Mouse (Mus musculus) heart, adult 11 months (tissue): Measurements from ENCODE around the gene Elmo1.
A peak's percentile ranks its signal among the peaks of the same experiment; 100 is the strongest.

Source experiments
- DNase-seq: peaks from one replicate; pipeline ENCODE4 v3.0.0; 2022

The Elmo1 gene

GRCm38 (mm10) chr13:20283891-20284290, 193.5 kb downstream of the Elmo1 start:
- peak; percentile 57 for DNase-seq

- DNase-seq, result peak; percentile 89
Observed at GRCm38 (mm10) chr13:20286680-20287079, 196.3 kb downstream of the Elmo1 start.

- DNase-seq, result peak; percentile 99
Observed at GRCm38 (mm10) chr13:20288393-20288792, 198.0 kb downstream of the Elmo1 start.

- peak; percentile 98 for DNase-seq
Observed at GRCm38 (mm10) chr13:20290412-20290811, 200.0 kb downstream of the Elmo1 start.

- peak; percentile 95 for DNase-seq
Observed at GRCm38 (mm10) chr13:20292348-20292747, 202.0 kb downstream of the Elmo1 start.

GRCm38 (mm10) chr13:20295278-20295970, 205.0 kb downstream of the Elmo1 start:
- no peak for DNase-seq

GRCm38 (mm10) chr13:20297841-20298240, 207.4 kb downstream of the Elmo1 start:
- DNase-seq, result no peak

GRCm38 (mm10) chr13:20299424-20299823, 209.0 kb downstream of the Elmo1 start:
- no peak for DNase-seq

- DNase-seq, result no peak
Observed at GRCm38 (mm10) chr13:20300052-20300564, 209.7 kb downstream of the Elmo1 start.

- DNase-seq, result no peak
Observed at GRCm38 (mm10) chr13:20300626-20301025, 210.2 kb downstream of the Elmo1 start.

GRCm38 (mm10) chr13:20301760-20302159, 211.4 kb downstream of the Elmo1 start:
- DNase-seq, result no peak

- DNase-seq, result peak; percentile 85
Observed at GRCm38 (mm10) chr13:20305621-20306020, 215.2 kb downstream of the Elmo1 start.

GRCm38 (mm10) chr13:20306180-20307177, 216.1 kb downstream of the Elmo1 start:
- DNase-seq, result peak; percentile 90

- no peak for DNase-seq
Observed at GRCm38 (mm10) chr13:20307381-20307780, 217.0 kb downstream of the Elmo1 start.

GRCm38 (mm10) chr13:20311612-20312011, 221.2 kb downstream of the Elmo1 start:
- DNase-seq, result peak; percentile 93

- DNase-seq, result peak; percentile 82
Observed at GRCm38 (mm10) chr13:20313345-20313744, 222.9 kb downstream of the Elmo1 start.

GRCm38 (mm10) chr13:20316139-20316538, 225.7 kb downstream of the Elmo1 start:
- peak; percentile 55 for DNase-seq

GRCm38 (mm10) chr13:20318615-20319219, 228.3 kb downstream of the Elmo1 start:
- peak; percentile 36 for DNase-seq

- peak; percentile 8 for DNase-seq
Observed at GRCm38 (mm10) chr13:20320232-20320631, 229.8 kb downstream of the Elmo1 start.

GRCm38 (mm10) chr13:20323478-20323877, 233.1 kb downstream of the Elmo1 start:
- peak; percentile 42 for DNase-seq

- no peak for DNase-seq
Observed at GRCm38 (mm10) chr13:20327064-20327463, 236.7 kb downstream of the Elmo1 start.

- DNase-seq, result no peak
Observed at GRCm38 (mm10) chr13:20327975-20328374, 237.6 kb downstream of the Elmo1 start.

- DNase-seq, result peak; percentile 59
Observed at GRCm38 (mm10) chr13:20328672-20329071, 238.3 kb downstream of the Elmo1 start.
